Mouse (Mus musculus): ENCODE measurements around the gene Itm2b. TPM values are rescaled to one million over a fixed set of nuclear protein-coding genes. Genes with fewer than 3 reads are reported as not detected.

Gene Itm2b
- polyA plus RNA-seq, 1 experiment: 153 TPM

DNA sequence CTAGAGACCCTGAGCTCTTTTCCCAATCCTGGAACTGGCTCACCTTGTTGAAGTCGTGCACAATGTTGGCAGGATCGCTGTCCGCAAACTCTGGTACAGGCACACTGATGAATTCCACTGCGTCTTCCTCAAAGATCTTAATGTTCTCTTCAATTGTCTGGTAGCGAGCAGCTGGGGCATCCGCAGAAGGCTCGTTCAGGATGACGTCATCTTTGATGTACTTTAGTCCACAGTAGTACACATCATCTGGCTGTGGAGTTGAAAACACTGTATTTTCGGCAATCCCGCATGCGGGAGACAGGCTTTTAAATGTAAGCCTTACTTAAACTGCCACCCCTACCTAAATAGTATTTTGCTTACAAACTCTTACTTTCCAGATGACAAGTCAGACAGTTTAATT lies 18.8 kb downstream of the Itm2b start:
- peaks cover 66% of the 10 kb centered on the region for H3K36me3 ChIP-seq (ENCODE audit: control insufficient read depth, insufficient read depth)
- H3K79me3 ChIP-seq (ENCODE audit: low read depth): no peaks in the 10 kb centered on the region
- H3K79me2 ChIP-seq (ENCODE audit: control insufficient read depth, insufficient read depth): peaks cover 18% of the 10 kb centered on the region
- no peak overlapping the region for H3ac ChIP-seq (ENCODE audit: control insufficient read depth, insufficient read length, low read depth)
- TF ChIP-seq USF1 (IDR thresholded peaks at IDR 0.05; ENCODE audit: low read depth): no peak
- TF ChIP-seq MYOG (IDR thresholded peaks at IDR 0.05; ENCODE audit: control insufficient read depth, extremely low read depth, insufficient read length): no peak
- TF ChIP-seq MYOD1 (IDR thresholded peaks at IDR 0.05; ENCODE audit: control insufficient read depth, insufficient read length, low read depth): no peak
- H3K27me3 ChIP-seq (ENCODE audit: control insufficient read depth, insufficient read depth, insufficient read length): no peaks in the 10 kb centered on the region
- H3K4me3 ChIP-seq (ENCODE audit: insufficient read depth, poor library complexity, severe bottlenecking): no peak overlapping the region

DNA sequence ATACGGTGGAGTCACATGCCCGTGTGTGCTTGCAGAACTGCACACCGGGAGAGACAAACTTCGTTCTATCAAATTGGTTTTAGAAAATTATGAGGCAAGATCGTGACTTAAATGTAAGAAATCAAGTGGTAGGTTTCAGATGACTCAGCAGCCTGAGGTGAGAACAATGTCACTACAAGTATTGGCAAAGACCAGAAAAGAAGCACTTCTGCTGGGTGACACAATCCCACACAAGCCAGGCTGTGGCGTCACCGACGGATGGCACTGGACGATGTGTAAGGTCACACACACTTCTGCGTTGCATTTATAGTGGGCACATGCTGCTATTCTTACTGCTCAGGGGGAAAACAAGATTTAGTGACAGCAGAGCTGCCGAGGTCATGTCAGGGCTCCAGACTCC lies 21.3 kb downstream of the Itm2b start:
- Histone ChIP-seq H3K4me3 (ENCODE audit: insufficient read depth, poor library complexity, severe bottlenecking) (no peak overlapping the region), H3K27me3 (ENCODE audit: control insufficient read depth, insufficient read depth, insufficient read length) (no peaks in the 10 kb centered on the region), H3K79me3 (ENCODE audit: low read depth) (no peaks in the 10 kb centered on the region), H3ac (ENCODE audit: control insufficient read depth, insufficient read length, low read depth) (no peak overlapping the region), H3K36me3 (ENCODE audit: control insufficient read depth, insufficient read depth) (peaks cover 86% of the 10 kb centered on the region), H3K79me2 (ENCODE audit: control insufficient read depth, insufficient read depth) (no peaks in the 10 kb centered on the region)
- TF ChIP-seq MYOD1 (IDR thresholded peaks at IDR 0.05; ENCODE audit: control insufficient read depth, insufficient read length, low read depth) (no peak), MAX (IDR thresholded peaks at IDR 0.05) (no peak), CTCF (IDR thresholded peaks at IDR 0.05; ENCODE audit: control insufficient read depth, insufficient read depth, insufficient read length) (no peak), CEBPB (IDR thresholded peaks at IDR 0.05; ENCODE audit: low read depth) (no peak), FOSL1 (IDR thresholded peaks at IDR 0.05; ENCODE audit: insufficient read depth, low read length, poor library complexity, severe bottlenecking) (no peak), USF1 (IDR thresholded peaks at IDR 0.05; ENCODE audit: low read depth) (no peak), MYOG (IDR thresholded peaks at IDR 0.05; ENCODE audit: control insufficient read depth, extremely low read depth, insufficient read length) (no peak)

DNA sequence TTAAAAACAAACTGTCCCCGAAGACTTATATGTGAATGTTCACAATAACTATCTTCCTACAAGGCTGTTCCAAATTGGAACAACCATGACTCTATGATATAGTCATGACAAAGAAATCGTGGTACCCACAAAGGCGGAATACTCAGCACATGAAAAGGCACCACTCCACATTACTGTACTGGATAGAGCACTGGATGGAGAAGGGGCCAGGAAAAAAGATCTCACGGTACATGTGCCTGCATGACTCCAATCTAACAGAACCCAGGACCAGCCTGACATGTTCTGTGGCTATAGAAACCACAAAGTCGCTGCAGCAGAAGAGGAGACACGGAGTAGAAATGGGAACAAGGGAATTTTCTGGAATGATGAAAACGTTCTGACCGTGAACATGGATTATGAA lies 30.4 kb downstream of the Itm2b start:
- Histone ChIP-seq H3K4me3 (ENCODE audit: insufficient read depth, poor library complexity, severe bottlenecking) (no peak overlapping the region), H3K36me3 (ENCODE audit: control insufficient read depth, insufficient read depth) (peaks cover 33% of the 10 kb centered on the region), H3K27me3 (ENCODE audit: control insufficient read depth, insufficient read depth, insufficient read length) (no peaks in the 10 kb centered on the region), H3K79me2 (ENCODE audit: control insufficient read depth, insufficient read depth) (no peaks in the 10 kb centered on the region), H3K79me3 (ENCODE audit: low read depth) (no peaks in the 10 kb centered on the region), H3ac (ENCODE audit: control insufficient read depth, insufficient read length, low read depth) (no peak overlapping the region)
- TF ChIP-seq MYOD1 (IDR thresholded peaks at IDR 0.05; ENCODE audit: control insufficient read depth, insufficient read length, low read depth) (no peak), MYOG (IDR thresholded peaks at IDR 0.05; ENCODE audit: control insufficient read depth, extremely low read depth, insufficient read length) (no peak), CTCF (IDR thresholded peaks at IDR 0.05; ENCODE audit: control insufficient read depth, insufficient read depth, insufficient read length) (no peak), CEBPB (IDR thresholded peaks at IDR 0.05; ENCODE audit: low read depth) (no peak), MAX (IDR thresholded peaks at IDR 0.05) (no peak), FOSL1 (IDR thresholded peaks at IDR 0.05; ENCODE audit: insufficient read depth, low read length, poor library complexity, severe bottlenecking) (no peak), USF1 (IDR thresholded peaks at IDR 0.05; ENCODE audit: low read depth) (no peak)

DNA sequence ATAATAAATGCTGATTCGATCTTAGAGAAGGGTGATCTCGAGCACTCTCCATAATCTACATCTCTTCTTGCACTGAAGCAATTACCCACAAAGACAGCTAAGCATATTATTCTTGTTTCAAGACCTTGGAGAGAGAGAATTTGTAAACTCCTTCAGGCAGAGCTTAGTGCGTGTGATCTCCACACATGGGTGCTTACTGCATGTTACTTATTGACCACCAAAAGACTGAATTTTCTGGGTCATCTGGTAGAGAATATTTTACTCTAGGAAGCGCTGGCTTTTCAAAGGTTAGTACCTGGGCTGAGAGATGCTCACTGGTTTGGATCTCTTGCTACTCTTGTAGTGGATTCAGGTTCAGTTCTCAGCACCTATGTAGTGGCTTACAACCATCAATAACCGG lies 34.0 kb downstream of the Itm2b start:
- Histone ChIP-seq H3K79me2 (ENCODE audit: control insufficient read depth, insufficient read depth) (no peaks in the 10 kb centered on the region), H3K79me3 (ENCODE audit: low read depth) (no peaks in the 10 kb centered on the region), H3K36me3 (ENCODE audit: control insufficient read depth, insufficient read depth) (peaks cover 16% of the 10 kb centered on the region), H3ac (ENCODE audit: control insufficient read depth, insufficient read length, low read depth) (no peak overlapping the region), H3K27me3 (ENCODE audit: control insufficient read depth, insufficient read depth, insufficient read length) (no peaks in the 10 kb centered on the region), H3K4me3 (ENCODE audit: insufficient read depth, poor library complexity, severe bottlenecking) (no peak overlapping the region)
- no peak for TF ChIP-seq CTCF (IDR thresholded peaks at IDR 0.05; ENCODE audit: control insufficient read depth, insufficient read depth, insufficient read length)
- TF ChIP-seq USF1 (IDR thresholded peaks at IDR 0.05; ENCODE audit: low read depth): no peak
- no peak for TF ChIP-seq MYOD1 (IDR thresholded peaks at IDR 0.05; ENCODE audit: control insufficient read depth, insufficient read length, low read depth)
- TF ChIP-seq FOSL1 (IDR thresholded peaks at IDR 0.05; ENCODE audit: insufficient read depth, low read length, poor library complexity, severe bottlenecking): no peak
- TF ChIP-seq MYOG (IDR thresholded peaks at IDR 0.05; ENCODE audit: control insufficient read depth, extremely low read depth, insufficient read length): no peak
- TF ChIP-seq CEBPB (IDR thresholded peaks at IDR 0.05; ENCODE audit: low read depth): no peak
- no peak for TF ChIP-seq MAX (IDR thresholded peaks at IDR 0.05)

DNA sequence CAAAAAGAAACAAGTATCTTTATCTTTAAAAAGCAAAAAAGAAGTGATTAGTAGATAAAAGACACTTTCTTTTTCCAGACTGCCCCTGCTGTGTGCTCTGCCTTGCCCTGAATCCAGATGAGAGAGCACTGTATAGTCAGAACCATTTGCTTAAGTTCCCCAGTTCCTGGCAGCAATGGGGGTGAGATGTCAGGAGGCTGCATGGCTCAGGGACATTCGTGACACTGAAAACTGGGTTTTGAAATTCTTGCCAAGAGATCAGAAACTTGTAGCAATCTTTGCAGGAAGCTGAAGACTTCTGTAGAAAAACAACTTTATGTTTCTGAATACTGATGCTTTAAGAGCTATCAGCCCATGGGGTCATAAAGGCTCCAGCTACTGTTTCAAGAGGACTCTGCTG lies 35.1 kb downstream of the Itm2b start:
- TF ChIP-seq MAX (IDR thresholded peaks at IDR 0.05): no peak
- no peak for TF ChIP-seq FOSL1 (IDR thresholded peaks at IDR 0.05; ENCODE audit: insufficient read depth, low read length, poor library complexity, severe bottlenecking)
- no peak for TF ChIP-seq CEBPB (IDR thresholded peaks at IDR 0.05; ENCODE audit: low read depth)
- TF ChIP-seq CTCF (IDR thresholded peaks at IDR 0.05; ENCODE audit: control insufficient read depth, insufficient read depth, insufficient read length): no peak
- TF ChIP-seq MYOG (IDR thresholded peaks at IDR 0.05; ENCODE audit: control insufficient read depth, extremely low read depth, insufficient read length): no peak
- no peak for TF ChIP-seq USF1 (IDR thresholded peaks at IDR 0.05; ENCODE audit: low read depth)
- no peak for TF ChIP-seq MYOD1 (IDR thresholded peaks at IDR 0.05; ENCODE audit: control insufficient read depth, insufficient read length, low read depth)
- Histone ChIP-seq H3K79me2 (ENCODE audit: control insufficient read depth, insufficient read depth) (no peaks in the 10 kb centered on the region), H3K27me3 (ENCODE audit: control insufficient read depth, insufficient read depth, insufficient read length) (no peaks in the 10 kb centered on the region), H3K79me3 (ENCODE audit: low read depth) (no peaks in the 10 kb centered on the region), H3ac (ENCODE audit: control insufficient read depth, insufficient read length, low read depth) (no peak overlapping the region), H3K36me3 (ENCODE audit: control insufficient read depth, insufficient read depth) (peaks cover 6% of the 10 kb centered on the region), H3K4me3 (ENCODE audit: insufficient read depth, poor library complexity, severe bottlenecking) (no peak overlapping the region)

DNA sequence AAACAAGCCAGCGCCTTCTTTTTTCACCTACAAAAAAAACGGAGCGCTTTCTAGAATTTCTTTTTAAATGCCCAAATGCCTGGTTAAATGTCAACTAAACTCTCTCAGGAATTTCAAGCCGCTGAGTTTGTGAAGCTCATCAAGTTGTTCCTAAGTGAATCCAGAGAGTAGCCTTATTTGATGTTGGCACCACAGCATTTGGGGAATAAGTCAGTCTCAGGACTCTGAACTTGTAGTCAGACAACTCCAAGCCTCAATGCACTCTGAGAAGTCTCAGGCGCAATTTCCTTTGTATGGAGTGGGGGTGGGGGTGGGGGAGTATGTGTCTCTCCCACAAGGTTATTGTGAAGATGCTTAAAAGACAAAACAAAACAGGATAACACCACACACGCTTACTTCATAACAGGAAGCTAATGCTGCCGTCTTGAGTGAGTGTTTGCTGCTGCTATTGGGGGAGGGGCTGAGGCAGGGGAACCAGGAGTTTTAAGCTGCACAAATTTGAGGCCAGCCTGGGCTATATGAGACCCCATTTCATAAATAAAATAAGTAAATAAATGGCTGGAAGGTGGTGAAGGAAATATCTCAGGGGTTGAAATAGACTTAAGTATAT lies 35.9 kb downstream of the Itm2b start:
- Histone ChIP-seq H3K79me2 (ENCODE audit: control insufficient read depth, insufficient read depth) (no peaks in the 10 kb centered on the region), H3K27me3 (ENCODE audit: control insufficient read depth, insufficient read depth, insufficient read length) (no peaks in the 10 kb centered on the region), H3K79me3 (ENCODE audit: low read depth) (no peaks in the 10 kb centered on the region), H3K36me3 (ENCODE audit: control insufficient read depth, insufficient read depth) (no peaks in the 10 kb centered on the region), H3K4me3 (ENCODE audit: insufficient read depth, poor library complexity, severe bottlenecking) (no peak overlapping the region), H3ac (ENCODE audit: control insufficient read depth, insufficient read length, low read depth) (no peak overlapping the region)
- no peak for TF ChIP-seq CTCF (IDR thresholded peaks at IDR 0.05; ENCODE audit: control insufficient read depth, insufficient read depth, insufficient read length)
- no peak for TF ChIP-seq MYOG (IDR thresholded peaks at IDR 0.05; ENCODE audit: control insufficient read depth, extremely low read depth, insufficient read length)
- no peak for TF ChIP-seq FOSL1 (IDR thresholded peaks at IDR 0.05; ENCODE audit: insufficient read depth, low read length, poor library complexity, severe bottlenecking)
- TF ChIP-seq MAX (IDR thresholded peaks at IDR 0.05): no peak
- no peak for TF ChIP-seq USF1 (IDR thresholded peaks at IDR 0.05; ENCODE audit: low read depth)
- TF ChIP-seq CEBPB (IDR thresholded peaks at IDR 0.05; ENCODE audit: low read depth): no peak
- TF ChIP-seq MYOD1 (IDR thresholded peaks at IDR 0.05; ENCODE audit: control insufficient read depth, insufficient read length, low read depth): no peak

Data from C2C12 (cell line).